Mouse (Mus musculus): Measurements from ENCODE around the gene Nxpe4. TPM values are rescaled to one million over a fixed set of nuclear protein-coding genes. Genes with fewer than 3 reads are reported as not detected.
"Not testable (repeated sequence)": the region's sequence is repeated elsewhere in the genome, so short reads cannot be mapped to it uniquely, and the experiment has no call there.

Nxpe4 gene
- total and polyA plus RNA-seq, 3 experiments, result 9.2 to 14.9 TPM; not detected in 1

DNA sequence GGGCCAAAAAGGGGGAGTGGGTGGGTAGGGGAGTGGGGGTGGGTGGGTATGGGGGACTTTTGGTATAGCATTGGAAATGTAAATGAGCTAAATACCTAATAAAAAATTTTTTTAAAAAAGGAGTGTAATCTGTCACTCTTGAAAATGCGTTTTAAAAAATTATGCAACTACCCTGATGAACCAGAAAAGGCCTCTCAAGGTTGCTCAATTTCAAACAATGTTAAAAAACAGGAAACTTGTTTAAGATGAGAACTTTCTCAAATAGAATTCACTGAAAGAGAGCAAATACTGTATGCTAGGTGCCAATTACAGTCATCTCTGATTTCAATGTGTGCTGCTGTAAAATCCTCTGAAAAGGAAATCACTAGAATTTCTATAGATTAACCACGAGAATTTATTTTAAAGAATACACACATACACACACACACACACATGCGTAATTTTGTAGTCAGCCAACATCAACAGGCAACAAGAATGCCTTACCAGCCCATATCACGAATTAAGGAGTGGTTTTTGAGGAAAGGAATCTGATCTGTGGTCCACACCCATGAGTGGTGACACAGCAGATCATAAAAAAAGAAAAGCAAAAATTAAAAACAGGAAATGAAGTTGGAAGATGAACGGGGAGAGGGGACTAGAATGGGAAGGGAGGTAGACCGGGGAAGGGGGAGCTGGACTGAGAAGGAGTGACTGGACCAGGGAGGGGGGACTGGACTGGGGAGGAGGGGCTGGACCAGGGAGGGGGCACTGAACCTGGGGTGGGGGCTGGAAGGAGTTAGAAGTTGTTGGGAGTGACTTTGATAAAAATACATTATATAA lies 248.6 kb downstream of the Nxpe4 start:
- H3K27me3 ChIP-seq (ENCODE audit: control insufficient read depth in 1 of 2, insufficient read depth in 2 of 2, low read length in 2 of 2), result peaks cover 0 to 2% of the 10 kb centered on the region in 2 experiments; a peak in 1 of 4 replicates
- H3K9me3 ChIP-seq (replicated peaks; ENCODE audit: insufficient read depth, low read length), result no peaks in the 10 kb centered on the region
- no peaks in the 10 kb centered on the region for H3K36me3 ChIP-seq (ENCODE audit: control insufficient read depth in 1 of 2, insufficient read depth in 2 of 2, low read length in 2 of 2)
- no peak overlapping the region for H3K9ac ChIP-seq (ENCODE audit: control insufficient read depth, low read depth, low read length, poor library complexity, severe bottlenecking)
- no peak overlapping the region for H3K4me3 ChIP-seq (ENCODE audit: control insufficient read depth in 1 of 2, insufficient read depth in 1 of 2, low read depth in 2 of 2, low read length in 2 of 2)
- DNase-seq (ENCODE audit: low read depth, low spot score), result peak; percentile 24
- no peaks in the 10 kb centered on the region; a peak in 1 of 4 replicates for H3K4me1 ChIP-seq (ENCODE audit: control insufficient read depth in 1 of 2, insufficient read depth in 2 of 2, low read length in 2 of 2)
- no peaks in the 10 kb centered on the region for H3K79me2 ChIP-seq (ENCODE audit: control insufficient read depth, insufficient read depth, low read length, poor library complexity)
- no peak for TF ChIP-seq USF2 (IDR thresholded peaks at IDR 0.05; ENCODE audit: borderline replicate concordance in 1 of 2, insufficient read depth in 1 of 2, low read depth in 1 of 2, low read length in 2 of 2)
- TF ChIP-seq UBTF (IDR thresholded peaks at IDR 0.05; ENCODE audit: borderline replicate concordance, insufficient read depth, low read depth, low read length), result no peak
- TF ChIP-seq MAZ (IDR thresholded peaks at IDR 0.05; ENCODE audit: low read depth, low read length), result no peak
- TF ChIP-seq CHD2 (IDR thresholded peaks at IDR 0.05; ENCODE audit: low read length), result no peak
- no peak for TF ChIP-seq MXI1 (IDR thresholded peaks at IDR 0.05; ENCODE audit: low read depth, low read length)
- no peak for TF ChIP-seq RAD21 (IDR thresholded peaks at IDR 0.05; ENCODE audit: low read depth, low read length)
- no peak for TF ChIP-seq BHLHE40 (IDR thresholded peaks at IDR 0.05; ENCODE audit: borderline replicate concordance, low read depth, low read length)
- TF ChIP-seq POLR2A (IDR thresholded peaks at IDR 0.05; ENCODE audit: control insufficient read depth in 1 of 2, insufficient read depth in 1 of 2, low read depth in 1 of 2, low read length in 2 of 2, poor library complexity in 1 of 2), result no peak
- TF ChIP-seq TAL1 (IDR thresholded peaks at IDR 0.05; ENCODE audit: low read length), result no peak
- TF ChIP-seq TBP (IDR thresholded peaks at IDR 0.05; ENCODE audit: low read depth, low read length), result no peak
- no peak for TF ChIP-seq EP300 (IDR thresholded peaks at IDR 0.05; ENCODE audit: low read depth in 1 of 2, low read length in 2 of 2)
- no peak overlapping the region for H3K27ac ChIP-seq (ENCODE audit: control insufficient read depth, low read depth, low read length)

DNA sequence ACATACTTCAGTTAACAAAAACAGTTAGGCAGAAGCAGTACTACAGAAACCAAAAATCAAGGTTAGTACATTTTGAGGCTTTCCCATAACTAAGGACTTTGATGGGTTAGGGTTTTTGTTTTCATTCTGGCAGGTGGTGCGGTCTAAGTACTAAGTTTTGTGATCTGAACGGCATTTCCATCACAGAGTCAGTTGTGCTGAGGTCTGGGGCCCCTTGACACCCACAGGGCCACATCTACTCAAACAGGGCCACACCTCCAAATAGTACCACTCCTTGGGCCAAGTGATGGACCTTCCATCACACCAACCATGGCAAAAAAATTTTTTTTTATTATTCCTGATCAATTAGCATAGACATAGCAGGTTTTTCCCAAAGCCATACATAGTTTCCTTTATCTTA lies 251.8 kb downstream of the Nxpe4 start:
- H3K27me3 ChIP-seq (ENCODE audit: control insufficient read depth in 1 of 2, insufficient read depth in 2 of 2, low read length in 2 of 2), result peaks cover 0 to 2% of the 10 kb centered on the region in 2 experiments; a peak in 2 of 4 replicates
- no peak overlapping the region for H3K4me3 ChIP-seq (ENCODE audit: control insufficient read depth in 1 of 2, insufficient read depth in 1 of 2, low read depth in 2 of 2, low read length in 2 of 2)
- no peak overlapping the region for H3K9ac ChIP-seq (ENCODE audit: control insufficient read depth, low read depth, low read length, poor library complexity, severe bottlenecking)
- no peak overlapping the region for H3K27ac ChIP-seq (ENCODE audit: control insufficient read depth, low read depth, low read length)
- no peaks in the 10 kb centered on the region for H3K9me3 ChIP-seq (replicated peaks; ENCODE audit: insufficient read depth, low read length)
- TF ChIP-seq RCOR1 (IDR thresholded peaks at IDR 0.05; ENCODE audit: low read depth, low read length), result no peak
- TF ChIP-seq USF2 (IDR thresholded peaks at IDR 0.05; ENCODE audit: borderline replicate concordance in 1 of 2, insufficient read depth in 1 of 2, low read depth in 1 of 2, low read length in 2 of 2), result no peak
- no peak for DNase-seq (ENCODE audit: low read depth, low spot score)
- H3K4me1 ChIP-seq (ENCODE audit: control insufficient read depth in 1 of 2, insufficient read depth in 2 of 2, low read length in 2 of 2), result no peaks in the 10 kb centered on the region; a peak in 1 of 4 replicates
- H3K36me3 ChIP-seq (ENCODE audit: control insufficient read depth in 1 of 2, insufficient read depth in 2 of 2, low read length in 2 of 2), result no peaks in the 10 kb centered on the region
- H3K79me2 ChIP-seq (ENCODE audit: control insufficient read depth, insufficient read depth, low read length, poor library complexity), result no peaks in the 10 kb centered on the region

DNA sequence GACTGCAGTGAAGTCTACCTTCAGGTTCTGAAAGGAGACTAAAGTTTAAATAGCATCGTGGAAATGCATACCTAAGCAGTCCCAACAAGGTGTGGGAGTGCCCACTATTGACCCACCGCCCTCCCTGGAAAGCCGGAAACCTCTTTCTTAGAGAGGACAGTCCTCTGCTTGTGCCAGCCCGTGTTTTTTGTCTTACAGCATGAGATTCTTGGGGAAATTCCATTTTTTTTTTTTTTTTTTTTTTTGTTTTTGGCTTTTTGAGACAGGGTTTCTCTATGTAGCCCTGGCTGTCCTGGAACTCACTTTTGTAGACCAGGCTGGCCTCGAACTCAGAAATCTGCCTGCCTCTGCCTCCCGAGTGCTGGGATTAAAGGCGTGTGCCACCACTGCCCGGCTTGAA lies 255.5 kb downstream of the Nxpe4 start:
- H3K9me3 ChIP-seq (replicated peaks; ENCODE audit: insufficient read depth, low read length); H3K27me3 ChIP-seq (ENCODE audit: control insufficient read depth in 1 of 2, insufficient read depth in 2 of 2, low read length in 2 of 2); H3K36me3 ChIP-seq (ENCODE audit: control insufficient read depth in 1 of 2, insufficient read depth in 2 of 2, low read length in 2 of 2); H3K4me3 ChIP-seq (ENCODE audit: control insufficient read depth in 1 of 2, insufficient read depth in 1 of 2, low read depth in 2 of 2, low read length in 2 of 2); H3K79me2 ChIP-seq (ENCODE audit: control insufficient read depth, insufficient read depth, low read length, poor library complexity); H3K4me1 ChIP-seq (ENCODE audit: control insufficient read depth in 1 of 2, insufficient read depth in 2 of 2, low read length in 2 of 2); H3K9ac ChIP-seq (ENCODE audit: control insufficient read depth, low read depth, low read length, poor library complexity, severe bottlenecking); DNase-seq (ENCODE audit: low read depth, low spot score); H3K27ac ChIP-seq (ENCODE audit: control insufficient read depth, low read depth, low read length): not testable (repeated sequence)
